Mouse (Mus musculus) forebrain, embryonic 11.5 days (tissue): ENCODE results near the gene Slc25a1. TPM values are rescaled to one million over a fixed set of nuclear protein-coding genes. Genes with fewer than 3 reads are reported as not detected.

ENCODE experiments used
- ATAC-seq: fragments of 200-750 bp; cut with Nextera tagmentation; replicated peaks from 2 replicates; pipeline ENCODE4 v1.8.0; 2017; ENCODE audit warnings: moderate TSS enrichment; ENCODE audit not compliant: low FRiP score
- DNase-seq: peaks from one replicate; pipeline ENCODE4 v3.0.0-alpha.2; 2017; ENCODE audit warnings: low spot score
- H3K27ac ChIP-seq: fragments of 300-500 bp; sonication (generic); 2 replicates; pipeline ENCODE4 v1.5.1; 2014; ENCODE audit warnings: low read depth, low read length
- H3K27me3 ChIP-seq: fragments of 300-500 bp; sonication (generic); 2 replicates; pipeline ENCODE4 v1.6.1; 2014; ENCODE audit warnings: mild to moderate bottlenecking, low read length, mixed read lengths; ENCODE audit not compliant: control insufficient read depth, insufficient read depth
- H3K36me3 ChIP-seq: fragments of 300-500 bp; sonication (generic); 2 replicates; pipeline ENCODE4 v1.6.1; 2014; ENCODE audit warnings: mild to moderate bottlenecking, low read length, moderate library complexity, mixed read lengths; ENCODE audit not compliant: control insufficient read depth, insufficient read depth
- H3K4me1 ChIP-seq: fragments of 300-500 bp; sonication (generic); replicated peaks from 2 replicates; pipeline ENCODE4 v1.6.1; 2014; ENCODE audit warnings: low read length, mixed read lengths; ENCODE audit not compliant: control insufficient read depth, insufficient read depth
- H3K4me2 ChIP-seq: fragments of 300-500 bp; sonication (generic); 2 replicates; pipeline ENCODE4 v1.6.1; 2014; ENCODE audit warnings: low read depth, mild to moderate bottlenecking, low read length, moderate library complexity, mixed read lengths; ENCODE audit not compliant: severe bottlenecking
- H3K4me3 ChIP-seq: fragments of 300-500 bp; sonication (generic); 2 replicates; pipeline ENCODE4 v1.5.1; 2014; ENCODE audit warnings: low read depth, low read length
- H3K9ac ChIP-seq: fragments of 300-500 bp; sonication (generic); 2 replicates; pipeline ENCODE4 v1.6.1; 2014; ENCODE audit warnings: low read length
- H3K9me3 ChIP-seq: fragments of 300-500 bp; sonication (generic); 2 replicates; pipeline ENCODE4 v1.6.1; 2016; ENCODE audit warnings: low read length, mixed read lengths; ENCODE audit not compliant: control insufficient read depth
- WGBS: fragments of 180-500 bp; shearing (Covaris S2); extraction: QIAGEN DNeasy Blood & Tissue Kit; methylation state at CpG from one replicate; pipeline ENCODE4 v1.1.7; 2014; 5-methylcytosine and 5-hydroxymethylcytosine counted together
- polyA plus RNA-seq: library from polyadenylated mRNA; unstranded; fragments of >200 nt; fragmentation: Nextera tagmentation; extraction: Ambion mirVana; gene quantifications from 2 replicates; pipeline ENCODE4 v1.2.1, GENCODE M21; 2014

Gene Slc25a1
- polyA plus RNA-seq, 1 experiment from 2014 or later, result 105 TPM

- peak; percentile 44 for DNase-seq
- 55% methylated on average over 2 of the region's 2 CpGs for WGBS
Observed at GRCm38 (mm10) chr16:17890342-17890727, 37.7 kb downstream of the Slc25a1 start.

GRCm38 (mm10) chr16:17889689-17890341 is 38.2 kb downstream of the Slc25a1 start:
- no peak overlapping the region for H3K27ac ChIP-seq
- 87% methylated on average over 6 of the region's 6 CpGs for WGBS
- no peaks in the 10 kb centered on the region for H3K36me3 ChIP-seq
- peak overlapping the region; percentile 98 for H3K9ac ChIP-seq
- ATAC-seq, result no peak
- peak; percentile 2 for DNase-seq
- H3K9me3 ChIP-seq, result no peaks in the 10 kb centered on the region
- H3K4me2 ChIP-seq, result peak overlapping the region; percentile 85
- H3K4me1 ChIP-seq, result peaks cover 7% of the 10 kb centered on the region; the same call in 1 of the 2 replicates
- no peaks in the 10 kb centered on the region for H3K27me3 ChIP-seq
- peak overlapping the region; percentile 94; the same call in 1 of the 2 replicates for H3K4me3 ChIP-seq

More at GRCm38 (mm10) chr16:17890342-17890727, 37.7 kb downstream of the Slc25a1 start:
- Histone ChIP-seq H3K27ac (no peak overlapping the region), H3K9me3 (no peaks in the 10 kb centered on the region), H3K9ac (peak overlapping the region; percentile 98), H3K36me3 (no peaks in the 10 kb centered on the region), H3K4me2 (peak overlapping the region; percentile 85), H3K4me1 (peaks cover 7% of the 10 kb centered on the region; the same call in 1 of the 2 replicates), H3K27me3 (no peaks in the 10 kb centered on the region), H3K4me3 (peak overlapping the region; percentile 94)
- ATAC-seq, result no peak

DNA sequence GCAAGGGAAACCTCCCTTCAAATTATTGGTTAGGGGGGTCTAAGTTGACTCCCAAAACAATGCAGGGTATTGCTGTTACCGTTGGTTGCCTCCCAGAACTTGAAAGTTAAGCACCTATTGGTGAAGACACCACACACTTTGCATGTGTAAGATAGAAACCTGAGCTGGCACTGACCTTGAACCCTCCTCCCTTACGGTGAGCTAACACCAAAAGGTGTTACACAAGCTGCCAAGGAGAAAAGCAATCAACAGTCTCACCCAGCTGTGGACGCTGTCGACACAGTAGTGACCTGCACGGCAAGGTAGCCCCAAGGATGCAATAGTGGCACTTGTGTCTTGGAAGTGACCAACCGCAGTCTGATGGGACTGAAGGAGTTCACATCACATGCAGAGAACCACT is 43.9 kb downstream of the Slc25a1 start:
- no peak overlapping the region for H3K4me3 ChIP-seq
- H3K4me1 ChIP-seq, result 0 out of 2 replicates have a peak, but pooled peaks cover 2% of the 10 kb centered on the region
- no peaks in the 10 kb centered on the region for H3K36me3 ChIP-seq
- ATAC-seq (no peak), DNase-seq (no peak)
- H3K4me2 ChIP-seq, result no peak overlapping the region
- H3K27ac ChIP-seq, result no peak overlapping the region
- WGBS, result 93% methylated on average over 6 of the region's 6 CpGs
- no peaks in the 10 kb centered on the region for H3K27me3 ChIP-seq
- H3K9me3 ChIP-seq, result no peaks in the 10 kb centered on the region
- H3K9ac ChIP-seq, result no peak overlapping the region

GRCm38 (mm10) chr16:17882196-17882595 is 45.8 kb downstream of the Slc25a1 start:
- no peaks in the 10 kb centered on the region for H3K27me3 ChIP-seq
- 0 out of 2 replicates have a peak, but pooled peaks cover 2% of the 10 kb centered on the region for H3K4me1 ChIP-seq
- no peak overlapping the region for H3K4me2 ChIP-seq
- H3K27ac ChIP-seq, result no peak overlapping the region
- ATAC-seq (no peak), DNase-seq (no peak)
- H3K9me3 ChIP-seq, result no peaks in the 10 kb centered on the region
- H3K9ac ChIP-seq, result no peak overlapping the region
- H3K4me3 ChIP-seq, result no peak overlapping the region
- no peaks in the 10 kb centered on the region; the same call in 1 of the 2 replicates for H3K36me3 ChIP-seq

DNA sequence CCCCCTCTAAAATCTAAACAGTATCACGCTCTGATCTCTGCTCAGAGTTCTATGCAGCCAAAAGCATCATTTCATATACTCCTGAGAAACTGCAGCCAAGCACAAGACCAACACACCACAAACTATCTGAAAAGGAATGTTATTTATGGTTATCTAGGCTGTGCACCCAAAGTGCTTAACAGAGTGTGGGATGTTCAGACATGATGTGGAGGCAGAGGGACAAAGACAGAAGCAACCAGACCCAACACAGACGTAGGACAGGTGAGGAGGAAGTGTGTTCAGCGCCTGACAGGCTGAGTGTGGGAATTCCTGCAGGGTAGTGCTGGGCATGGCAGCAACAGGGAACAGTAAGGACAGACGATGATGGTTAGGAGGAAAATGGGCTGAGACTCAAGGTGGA is 48.4 kb downstream of the Slc25a1 start:
- no peak overlapping the region for H3K4me3 ChIP-seq
- DNase-seq (no peak), ATAC-seq (no peak)
- no peak overlapping the region for H3K4me2 ChIP-seq
- no peak overlapping the region for H3K27ac ChIP-seq
- WGBS, result 96% methylated on average over 4 of the region's 4 CpGs
- H3K36me3 ChIP-seq, result no peaks in the 10 kb centered on the region; the same call in 1 of the 2 replicates
- H3K4me1 ChIP-seq, result no peaks in the 10 kb centered on the region
- H3K27me3 ChIP-seq, result no peaks in the 10 kb centered on the region
- no peaks in the 10 kb centered on the region for H3K9me3 ChIP-seq
- H3K9ac ChIP-seq, result no peak overlapping the region

DNA sequence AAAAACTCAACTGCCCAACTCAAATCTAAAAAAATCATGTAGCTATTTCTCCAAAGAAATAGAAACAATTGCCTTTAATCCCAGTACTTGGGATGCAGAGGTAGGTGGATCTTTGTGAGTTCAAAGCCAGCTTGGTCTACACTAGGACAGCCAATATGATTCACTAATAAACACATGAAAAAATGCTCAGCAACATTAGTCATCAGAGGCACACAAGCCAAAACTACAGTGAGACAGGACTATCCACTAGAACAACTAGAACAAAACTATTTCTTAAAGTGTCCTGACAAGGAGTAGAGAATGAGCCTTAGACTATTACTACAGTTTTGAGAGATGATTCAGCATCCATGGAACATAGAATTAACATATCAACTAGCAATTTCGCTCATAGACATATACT is 51.9 kb downstream of the Slc25a1 start:
- no peaks in the 10 kb centered on the region for H3K4me1 ChIP-seq
- H3K9me3 ChIP-seq, result no peaks in the 10 kb centered on the region
- no peak overlapping the region for H3K4me2 ChIP-seq
- H3K9ac ChIP-seq, result no peak overlapping the region
- ATAC-seq (no peak), DNase-seq (no peak)
- no peak overlapping the region for H3K4me3 ChIP-seq
- no peaks in the 10 kb centered on the region; the same call in 1 of the 2 replicates for H3K36me3 ChIP-seq
- 98% methylated on average over 1 of the region's 1 CpGs for WGBS
- no peak overlapping the region for H3K27ac ChIP-seq
- no peaks in the 10 kb centered on the region for H3K27me3 ChIP-seq

Other genes with a start within 250 kb of the Slc25a1 start
- gene Med15, start 195.3 kb downstream of the Slc25a1 start, polyA plus RNA-seq, result 48.1 and 50.9 TPM in 2 replicates
- gene Klhl22, start 168.6 kb downstream of the Slc25a1 start, polyA plus RNA-seq, result 54.6 and 57.7 TPM in 2 replicates
- gene Scarf2, start 130.9 kb downstream of the Slc25a1 start, polyA plus RNA-seq, result 7.4 and 7.9 TPM in 2 replicates
- gene B830017H08Rik, start 95.1 kb downstream of the Slc25a1 start, polyA plus RNA-seq, result not detected in 2 replicates
- 4.3 and 4.6 TPM in 2 replicates for gene Car15, start 89.9 kb downstream of the Slc25a1 start, polyA plus RNA-seq
- gene Gm20518, start 36.5 kb downstream of the Slc25a1 start, polyA plus RNA-seq, result 0.32 and 0.51 TPM in 2 replicates
- not detected in 2 replicates for gene Tssk1, start 34.0 kb downstream of the Slc25a1 start, polyA plus RNA-seq
- 112 TPM in 2 replicates for gene Dgcr2, start 29.7 kb downstream of the Slc25a1 start, polyA plus RNA-seq
- gene Tssk2, start 29.6 kb downstream of the Slc25a1 start, polyA plus RNA-seq, result 0.52 TPM in 1 of 2 replicates, not detected in the other
- gene Ess2, start 16.9 kb downstream of the Slc25a1 start, polyA plus RNA-seq, result 50.2 and 54.3 TPM in 2 replicates
- 0.23 TPM in 1 of 2 replicates, not detected in the other for gene Gsc2, start 13.2 kb downstream of the Slc25a1 start, polyA plus RNA-seq
- gene Vpreb2, start 52.2 kb upstream of the Slc25a1 start, polyA plus RNA-seq, result not detected in 2 replicates
- gene Dgcr6, start 124.6 kb upstream of the Slc25a1 start, polyA plus RNA-seq, result 134 and 148 TPM in 2 replicates
- 10.2 and 12.2 TPM in 2 replicates for gene Prodh, start 162.0 kb upstream of the Slc25a1 start, polyA plus RNA-seq
- gene Rtn4r, start 199.4 kb upstream of the Slc25a1 start, polyA plus RNA-seq, result 3.2 and 4.0 TPM in 2 replicates